Mouse (Mus musculus) heart, embryonic 10.5 days (tissue): ENCODE results near the gene Numb. TPM values are rescaled to one million over a fixed set of nuclear protein-coding genes. Genes with fewer than 3 reads are reported as not detected.

ENCODE experiments used
- DNase-seq: peaks from one replicate; pipeline ENCODE4 v3.0.0-alpha.2; 2017; ENCODE audit warnings: low spot score
- H3K27ac ChIP-seq: fragments of 300-500 bp; sonication (generic); 2 replicates; pipeline ENCODE4 v1.5.1; 2016; ENCODE audit warnings: mild to moderate bottlenecking
- H3K27me3 ChIP-seq: fragments of 300-500 bp; sonication (generic); 2 replicates; pipeline ENCODE4 v1.6.1; 2016; ENCODE audit warnings: mild to moderate bottlenecking; ENCODE audit not compliant: poor library complexity, insufficient read depth, severe bottlenecking
- H3K36me3 ChIP-seq: fragments of 300-500 bp; sonication (generic); 2 replicates; pipeline ENCODE4 v1.6.1; 2016; ENCODE audit warnings: mild to moderate bottlenecking, moderate library complexity
- H3K4me1 ChIP-seq: fragments of 300-500 bp; sonication (generic); 2 replicates; pipeline ENCODE4 v1.6.1; 2016; ENCODE audit warnings: mild to moderate bottlenecking
- H3K4me3 ChIP-seq: fragments of 300-500 bp; sonication (generic); 2 replicates; pipeline ENCODE4 v1.5.1; 2016; ENCODE audit warnings: mild to moderate bottlenecking, moderate library complexity
- H3K9me3 ChIP-seq: fragments of 300-500 bp; sonication (generic); 2 replicates; pipeline ENCODE4 v1.6.1; 2016; ENCODE audit warnings: mild to moderate bottlenecking, moderate library complexity
- WGBS: fragments of 180-500 bp; shearing (Covaris S2); methylation state at CpG from one replicate; pipeline ENCODE4 v1.1.7; 2016; 5-methylcytosine and 5-hydroxymethylcytosine counted together
- polyA plus RNA-seq: library from polyadenylated mRNA; unstranded; fragments of >200 nt; fragmentation: Nextera tagmentation; extraction: Ambion mirVana; gene quantifications from 2 replicates; pipeline ENCODE4 v1.2.1, GENCODE M21; 2016

The Numb gene
- polyA plus RNA-seq = 38.8 and 39.1 TPM in 2 replicates

DNA sequence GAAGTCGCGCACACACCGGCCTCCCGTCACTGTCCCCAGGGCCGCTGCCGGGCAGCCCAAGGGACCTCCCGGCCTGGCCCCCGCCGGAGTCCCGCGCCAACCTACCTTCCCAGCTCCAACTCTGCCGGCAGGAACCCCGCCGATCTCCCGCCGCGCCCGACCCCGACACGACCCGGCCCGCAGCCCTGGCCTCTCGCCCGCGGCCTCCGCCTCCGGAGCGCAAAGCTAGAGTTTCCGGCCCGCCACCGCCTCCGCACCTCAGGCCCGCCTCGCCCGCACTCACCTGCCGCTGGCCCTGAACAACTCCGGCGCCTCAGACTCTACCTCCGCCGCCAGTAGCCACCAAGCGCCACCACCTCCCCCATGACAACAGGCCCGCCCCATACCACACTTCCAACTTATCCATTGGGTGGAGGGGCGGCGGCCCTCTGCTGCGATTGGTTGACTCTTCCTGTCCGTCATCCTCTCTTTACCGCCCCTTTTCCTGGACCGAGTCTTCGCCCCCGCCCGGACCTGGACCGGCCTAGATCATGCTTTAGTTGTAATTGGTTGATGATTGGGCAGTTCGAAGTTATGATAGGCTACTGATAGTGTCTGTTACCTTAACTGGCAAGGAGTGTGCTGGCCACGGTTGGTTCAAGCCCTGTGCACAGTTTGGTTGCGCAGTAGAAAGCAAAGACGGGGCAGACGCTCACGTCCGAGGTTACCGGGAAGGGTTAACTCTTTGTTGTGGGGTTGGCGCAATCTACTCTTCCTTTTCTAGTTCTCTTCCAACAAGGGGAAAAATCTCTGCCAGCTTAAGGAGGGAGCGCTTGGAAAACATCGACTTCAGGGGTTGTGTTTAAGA lies at the start of gene Numb:
Numb (minus strand) TSS at position 400 of the 847 bp plus-strand sequence.
- no peaks in the 10 kb centered on the region for H3K9me3 ChIP-seq
- peaks cover 3% of the 10 kb centered on the region; the same call in 1 of the 2 replicates for H3K36me3 ChIP-seq
- H3K27ac ChIP-seq = peak within 1 kb of the TSS; percentile 97
- whole genome bisulfite sequencing = 1% methylated on average over 63 of the region's 63 CpGs
- peak within 1 kb of the TSS; percentile 99 for H3K4me3 ChIP-seq
- peaks cover 42% of the 10 kb centered on the region for H3K4me1 ChIP-seq
- peak; percentile 100 for DNase-seq
- no peaks in the 10 kb centered on the region for H3K27me3 ChIP-seq

DNA sequence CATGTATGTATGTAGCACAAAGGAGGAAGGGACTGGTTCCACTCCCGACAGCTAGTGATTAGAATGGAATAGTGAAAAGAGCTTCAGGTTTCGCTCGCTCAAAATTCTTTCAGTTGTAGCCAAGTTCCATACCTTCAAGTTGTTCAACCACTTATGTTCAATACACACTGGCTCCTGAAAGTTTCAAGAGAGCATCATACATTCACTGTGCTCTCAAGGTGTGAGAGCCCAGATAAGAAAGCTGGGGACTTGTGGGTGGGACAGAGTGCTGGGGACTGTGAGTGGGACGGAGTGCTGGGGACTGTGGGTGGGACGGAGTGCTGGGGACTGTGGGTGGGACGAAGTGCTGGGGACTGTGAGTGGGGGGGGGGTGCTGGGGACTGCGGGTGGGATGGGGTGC lies 43.5 kb upstream of the Numb start:
- no peak for DNase-seq
- H3K27me3 ChIP-seq = no peaks in the 10 kb centered on the region

DNA sequence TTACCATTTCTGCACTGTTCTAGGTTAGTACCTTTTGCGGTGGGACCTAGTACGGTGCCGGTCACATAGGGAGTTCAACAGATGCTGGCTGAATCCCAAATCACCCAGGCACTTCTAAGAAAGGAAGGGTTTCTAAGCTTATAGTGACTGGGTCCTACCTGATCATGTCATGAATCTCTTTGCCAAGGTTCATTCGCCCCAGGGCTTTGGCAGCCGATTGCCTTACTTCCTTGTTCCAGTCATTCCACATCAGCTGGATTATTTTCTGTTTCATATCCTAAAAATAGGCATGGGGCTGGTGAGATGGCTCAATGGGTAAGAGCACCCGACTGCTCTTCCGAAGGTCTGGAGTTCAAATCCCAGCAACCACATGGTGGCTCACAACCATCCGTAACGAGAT lies 36.5 kb upstream of the Numb start:
- Histone ChIP-seq H3K9me3 (no peaks in the 10 kb centered on the region), H3K36me3 (peaks cover 3% of the 10 kb centered on the region; the same call in 1 of the 2 replicates), H3K4me3 (no peak overlapping the region), H3K27ac (no peak overlapping the region), H3K4me1 (peaks cover 13% of the 10 kb centered on the region), H3K27me3 (no peaks in the 10 kb centered on the region)
- 90% methylated on average over 9 of the region's 9 CpGs for WGBS
- DNase-seq = no peak

More for the DNA sequence above, 43.5 kb upstream of the Numb start:
- Histone ChIP-seq H3K4me3 (no peak overlapping the region), H3K36me3 (no peaks in the 10 kb centered on the region), H3K4me1 (no peaks in the 10 kb centered on the region), H3K9me3 (no peaks in the 10 kb centered on the region), H3K27ac (no peak overlapping the region)
- 76% methylated on average over 6 of the region's 7 CpGs for WGBS

DNA sequence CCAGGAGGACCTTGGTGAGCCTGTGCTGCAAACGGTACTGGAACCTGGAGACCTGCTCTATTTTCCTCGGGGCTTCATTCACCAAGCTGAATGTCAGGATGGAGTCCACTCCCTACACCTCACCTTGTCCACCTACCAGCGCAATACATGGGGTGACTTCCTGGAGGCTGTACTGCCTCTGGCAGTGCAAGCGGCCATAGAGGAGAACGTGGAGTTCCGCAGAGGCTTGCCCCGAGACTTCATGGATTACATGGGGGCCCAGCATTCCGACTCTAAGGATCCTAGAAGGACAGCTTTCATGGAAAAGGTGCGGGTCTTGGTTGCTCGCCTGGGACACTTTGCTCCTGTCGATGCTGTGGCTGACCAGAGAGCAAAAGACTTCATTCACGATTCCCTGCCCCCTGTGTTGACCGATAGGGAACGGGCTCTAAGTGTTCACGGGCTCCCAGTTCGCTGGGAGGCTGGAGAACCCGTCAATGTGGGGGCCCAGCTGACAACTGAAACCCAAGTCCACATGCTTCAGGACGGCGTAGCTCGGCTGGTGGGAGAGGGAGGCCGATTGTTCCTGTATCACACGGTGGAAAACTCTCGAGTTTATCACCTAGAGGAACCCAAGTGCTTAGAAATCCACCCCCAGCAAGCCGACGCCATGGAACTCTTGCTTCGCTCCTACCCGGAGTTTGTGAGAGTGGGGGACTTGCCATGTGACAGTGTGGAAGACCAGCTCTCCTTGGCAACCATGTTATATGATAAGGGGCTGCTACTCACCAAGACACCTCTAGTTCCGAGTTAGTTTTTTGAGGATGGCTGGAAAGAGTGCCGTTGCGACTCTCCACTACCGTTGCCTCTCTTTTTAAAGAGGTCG lies 30.2 kb upstream of the Numb start:
- peaks cover 44% of the 10 kb centered on the region for H3K4me1 ChIP-seq

DNA sequence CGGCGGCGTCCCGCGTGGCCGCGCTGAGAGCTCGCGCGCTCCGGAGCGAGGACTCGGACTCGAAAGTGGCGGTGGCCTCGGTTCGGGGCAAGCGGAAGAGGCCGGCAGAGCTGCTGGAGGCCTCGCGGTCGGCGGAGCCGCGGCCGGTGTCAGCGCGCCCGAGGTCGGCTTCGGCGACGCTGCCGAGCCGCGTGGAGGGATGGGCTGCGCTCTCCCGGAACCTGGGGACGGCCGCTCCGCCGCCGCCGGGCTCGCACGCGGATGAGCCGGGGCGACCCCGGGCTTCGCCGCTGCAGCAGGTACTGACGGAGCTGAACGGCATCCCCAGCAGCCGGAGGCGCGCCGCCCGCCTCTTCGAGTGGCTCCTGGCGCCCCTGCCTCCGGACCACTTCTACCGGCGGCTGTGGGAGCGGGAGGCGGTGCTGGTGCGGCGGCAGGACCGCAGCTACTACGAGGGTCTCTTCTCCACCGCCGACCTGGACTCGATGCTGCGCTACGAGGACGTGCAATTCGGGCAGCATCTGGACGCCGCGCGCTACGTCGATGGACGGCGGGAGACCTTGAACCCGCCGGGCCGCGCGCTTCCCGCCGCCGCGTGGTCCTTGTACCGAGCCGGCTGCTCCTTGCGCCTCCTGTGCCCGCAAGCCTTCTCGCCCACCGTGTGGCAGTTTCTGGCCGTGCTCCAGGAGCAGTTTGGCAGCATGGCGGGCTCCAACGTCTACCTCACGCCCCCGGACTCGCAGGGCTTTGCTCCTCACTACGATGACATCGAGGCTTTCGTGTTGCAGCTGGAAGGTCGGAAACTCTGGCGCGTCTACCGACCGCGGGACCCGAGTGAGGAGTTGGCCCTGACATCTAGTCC lies 29.3 kb upstream of the Numb start:
- Histone ChIP-seq H3K4me3 (peak overlapping the region; percentile 94), H3K36me3 (peaks cover 19% of the 10 kb centered on the region), H3K27ac (peak overlapping the region; percentile 97), H3K27me3 (no peaks in the 10 kb centered on the region), H3K9me3 (no peaks in the 10 kb centered on the region), H3K4me1 (peaks cover 44% of the 10 kb centered on the region)
- under 1% methylated on average over 105 of the region's 116 CpGs for WGBS
- peak; percentile 85 for DNase-seq

More for the DNA sequence above, 30.2 kb upstream of the Numb start:
- Histone ChIP-seq H3K9me3 (no peaks in the 10 kb centered on the region), H3K27me3 (no peaks in the 10 kb centered on the region), H3K4me3 (peak overlapping the region; percentile 94), H3K36me3 (peaks cover 19% of the 10 kb centered on the region), H3K27ac (peak overlapping the region; percentile 97)
- no peak for DNase-seq
- 45% methylated on average over 32 of the region's 32 CpGs for WGBS

DNA sequence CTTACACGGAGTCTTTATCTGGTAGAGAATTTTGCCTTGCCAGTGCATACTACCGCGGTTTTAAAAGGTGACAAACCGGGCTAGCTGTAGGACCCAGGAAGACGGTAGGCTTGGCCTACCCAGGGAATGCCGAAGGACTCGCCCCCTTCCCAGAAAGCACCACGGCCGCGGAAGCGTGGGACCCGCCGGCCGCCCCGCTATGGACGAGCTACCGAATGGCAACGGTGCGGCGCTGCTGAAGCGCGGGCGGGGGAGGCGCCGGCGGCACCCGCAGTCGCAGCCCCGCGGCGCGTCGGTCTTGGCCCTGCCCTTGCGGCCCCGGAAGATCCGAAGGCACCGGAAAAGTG lies 28.7 kb upstream of the Numb start, which contains the start of gene Riox1:
Riox1 (plus strand) TSS at position 116 of the 347 bp plus-strand sequence.
- H3K36me3 ChIP-seq = peaks cover 19% of the 10 kb centered on the region
- H3K27ac ChIP-seq = peak within 1 kb of the TSS; percentile 97
- DNase-seq = peak; percentile 91
- no peaks in the 10 kb centered on the region for H3K27me3 ChIP-seq
- H3K4me3 ChIP-seq = peak within 1 kb of the TSS; percentile 94
- no peaks in the 10 kb centered on the region for H3K9me3 ChIP-seq
- WGBS = under 1% methylated on average over 37 of the region's 37 CpGs
- peaks cover 39% of the 10 kb centered on the region for H3K4me1 ChIP-seq

DNA sequence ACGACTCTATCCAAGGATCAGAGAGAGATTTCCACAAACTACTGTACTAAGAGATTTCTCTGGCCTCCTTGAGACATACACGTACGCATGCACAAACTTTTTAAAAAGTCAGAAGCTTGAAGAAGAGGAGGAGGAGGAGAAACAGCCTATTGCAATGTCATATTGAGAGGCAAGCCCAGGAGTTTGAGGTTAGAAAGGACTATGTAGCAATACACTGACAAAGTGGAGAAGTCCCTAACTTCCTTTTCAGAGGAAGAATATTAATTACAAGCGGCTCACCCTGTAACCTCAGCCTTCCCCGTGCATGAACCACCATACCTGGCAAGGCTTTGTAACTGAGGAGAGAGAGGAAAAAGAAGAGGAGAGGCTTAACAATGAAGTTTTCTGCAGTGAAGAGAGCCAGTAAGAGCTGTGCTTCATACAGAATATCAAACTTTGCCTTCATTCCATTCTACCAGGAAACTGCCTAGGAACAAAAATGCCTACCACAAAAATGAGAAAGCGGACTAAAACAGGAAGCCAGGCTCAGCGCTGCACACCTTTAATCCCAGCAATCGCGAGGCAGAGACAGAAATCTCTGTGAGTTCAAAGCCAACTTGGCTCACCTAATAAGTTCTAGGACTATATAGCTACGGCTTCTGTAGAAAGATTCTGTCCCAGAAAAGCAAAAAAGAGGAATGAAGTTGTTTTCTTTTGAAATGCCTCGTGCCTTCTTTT lies 28.2 kb upstream of the Numb start:
- no peak for DNase-seq
- 31% methylated on average over 11 of the region's 11 CpGs for WGBS
- Histone ChIP-seq H3K4me3 (peak overlapping the region; percentile 94), H3K27ac (peak overlapping the region; percentile 97), H3K27me3 (no peaks in the 10 kb centered on the region), H3K4me1 (peaks cover 36% of the 10 kb centered on the region), H3K36me3 (peaks cover 19% of the 10 kb centered on the region), H3K9me3 (no peaks in the 10 kb centered on the region)

DNA sequence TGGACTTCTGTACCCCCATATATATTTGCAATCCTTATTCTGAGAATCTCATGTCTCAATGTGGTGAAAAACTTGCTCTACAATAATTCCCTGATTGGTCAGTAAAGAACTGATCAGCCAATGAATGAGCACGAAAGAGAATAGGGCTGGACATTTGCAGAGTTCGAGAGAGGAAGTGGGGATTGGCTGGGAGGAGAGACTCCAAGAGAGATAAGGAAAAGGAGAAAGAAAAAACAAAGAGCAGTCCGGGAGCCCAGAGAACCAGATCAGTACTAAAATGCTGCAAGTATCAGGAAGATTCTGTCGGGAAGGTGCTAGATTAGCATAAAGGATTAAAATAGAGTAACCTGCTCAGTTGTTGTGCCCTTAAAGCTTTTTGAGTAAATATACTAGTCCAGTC lies 27.3 kb upstream of the Numb start:
- Histone ChIP-seq H3K4me1 (peaks cover 36% of the 10 kb centered on the region), H3K27me3 (no peaks in the 10 kb centered on the region), H3K9me3 (no peaks in the 10 kb centered on the region), H3K36me3 (peaks cover 19% of the 10 kb centered on the region), H3K4me3 (no peak overlapping the region), H3K27ac (no peak overlapping the region)
- DNase-seq = no peak
- 50% methylated on average over 4 of the region's 4 CpGs for WGBS

DNA sequence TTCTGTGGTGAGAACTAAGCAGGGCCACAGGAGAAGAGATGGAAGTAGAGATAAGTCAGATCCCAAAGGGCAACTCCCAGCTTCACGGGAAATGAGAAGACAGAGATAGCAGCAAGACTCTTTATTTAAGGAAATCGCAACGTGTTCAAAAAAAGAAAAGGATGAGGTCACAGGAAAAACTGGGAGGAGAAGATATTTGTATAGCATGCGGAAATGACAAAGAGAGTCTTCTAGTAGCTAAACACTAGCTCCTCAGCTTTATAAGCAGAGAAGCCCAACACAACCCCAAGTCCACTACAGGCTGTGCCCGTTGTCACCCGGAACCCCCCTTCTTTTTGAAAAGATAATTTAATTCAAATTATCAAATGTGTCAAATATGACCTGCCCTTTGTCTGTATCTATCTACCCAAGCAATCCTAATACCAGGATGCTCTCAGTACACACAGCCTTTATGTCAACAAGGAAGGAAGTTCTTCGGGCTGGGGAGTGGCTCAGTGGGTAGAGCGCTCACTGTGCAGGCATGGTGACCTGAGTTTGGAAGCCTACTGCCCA lies 25.6 kb upstream of the Numb start:
- H3K27ac ChIP-seq = peak overlapping the region; percentile 47; the same call in 1 of the 2 replicates
- no peak overlapping the region for H3K4me3 ChIP-seq
- 66% methylated on average over 8 of the region's 8 CpGs for WGBS
- DNase-seq = no peak
- peaks cover 6% of the 10 kb centered on the region for H3K36me3 ChIP-seq
- H3K9me3 ChIP-seq = no peaks in the 10 kb centered on the region
- no peaks in the 10 kb centered on the region for H3K27me3 ChIP-seq
- H3K4me1 ChIP-seq = peaks cover 23% of the 10 kb centered on the region

DNA sequence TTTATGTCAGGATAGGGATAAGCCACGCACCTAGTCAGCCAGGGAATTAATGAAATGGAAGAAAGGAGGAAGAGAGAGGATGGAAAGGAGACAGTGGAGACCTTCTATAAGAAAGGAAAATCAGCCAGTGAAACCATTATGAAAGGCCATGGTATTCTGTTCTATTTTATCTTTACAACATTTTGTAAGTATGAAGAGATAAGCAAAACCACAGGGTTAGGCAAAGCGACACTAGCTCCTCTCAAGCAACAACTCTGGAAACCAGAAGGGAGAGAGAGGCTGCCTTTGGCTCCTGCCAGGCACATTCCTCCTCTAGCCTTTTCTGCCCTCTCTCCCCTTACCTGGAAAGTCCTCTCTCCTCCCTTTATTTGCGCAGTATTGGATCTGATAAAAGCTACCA lies 20.2 kb upstream of the Numb start:
- H3K4me1 ChIP-seq = peaks cover 4% of the 10 kb centered on the region
- no peaks in the 10 kb centered on the region for H3K27me3 ChIP-seq
- no peaks in the 10 kb centered on the region for H3K36me3 ChIP-seq
- 74% methylated on average over 3 of the region's 3 CpGs for WGBS
- no peak overlapping the region for H3K27ac ChIP-seq
- H3K9me3 ChIP-seq = no peaks in the 10 kb centered on the region
- no peak overlapping the region for H3K4me3 ChIP-seq
- no peak for DNase-seq

DNA sequence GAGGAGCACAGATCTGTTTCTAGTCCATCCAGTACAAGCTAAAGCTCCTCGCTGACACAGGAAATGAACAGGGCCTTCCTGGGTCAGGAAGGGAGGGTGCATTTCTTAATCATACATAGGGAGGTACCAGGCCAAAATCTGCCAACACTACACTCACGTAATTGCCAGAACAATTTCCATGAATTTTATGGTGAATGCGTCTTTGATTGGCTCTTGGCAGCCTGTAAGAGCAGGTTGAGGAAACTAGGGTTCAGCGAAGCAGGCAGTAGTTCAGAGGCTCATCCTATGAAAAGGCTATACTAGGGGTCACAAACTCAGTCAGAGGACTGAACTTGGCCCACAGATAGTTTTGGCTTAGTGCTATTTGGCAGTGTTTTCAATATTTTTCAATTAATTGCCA lies 18.3 kb upstream of the Numb start:
- Histone ChIP-seq H3K4me3 (no peak overlapping the region), H3K27me3 (no peaks in the 10 kb centered on the region), H3K4me1 (peaks cover 4% of the 10 kb centered on the region; the same call in 1 of the 2 replicates), H3K27ac (no peak overlapping the region), H3K9me3 (no peaks in the 10 kb centered on the region), H3K36me3 (no peaks in the 10 kb centered on the region)
- DNase-seq = no peak
- WGBS = 67% methylated on average over 4 of the region's 4 CpGs
